Mouse (Mus musculus): Measurements from ENCODE around the gene Ect2. TPM values are rescaled to one million over a fixed set of nuclear protein-coding genes. Genes with fewer than 3 reads are reported as not detected.

The Ect2 gene
- polyA plus RNA-seq, 1 experiment from 2014 or later = 41.7 TPM

GRCm38 (mm10) chr3:27190865-27191264 lies 37.2 kb upstream of the Ect2 start:
- Histone ChIP-seq H3K36me3 (ENCODE audit: control insufficient read depth, insufficient read depth, low read length) (no peaks in the 10 kb centered on the region), H3K4me3 (ENCODE audit: low read length) (no peak overlapping the region), H3K27ac (ENCODE audit: low read length) (no peak overlapping the region), H3K9me3 (ENCODE audit: control insufficient read depth, low read length) (no peaks in the 10 kb centered on the region), H3K4me2 (ENCODE audit: low read depth, low read length) (no peak overlapping the region), H3K9ac (ENCODE audit: low read depth, low read length) (no peak overlapping the region), H3K4me1 (ENCODE audit: control insufficient read depth, insufficient read depth, low read length) (peaks cover 11% of the 10 kb centered on the region), H3K27me3 (replicated peaks; ENCODE audit: control insufficient read depth, insufficient read depth, low read length) (no peaks in the 10 kb centered on the region)
- ATAC-seq = no peak
- WGBS = 73% methylated on average over 4 of the region's 4 CpGs

DNA sequence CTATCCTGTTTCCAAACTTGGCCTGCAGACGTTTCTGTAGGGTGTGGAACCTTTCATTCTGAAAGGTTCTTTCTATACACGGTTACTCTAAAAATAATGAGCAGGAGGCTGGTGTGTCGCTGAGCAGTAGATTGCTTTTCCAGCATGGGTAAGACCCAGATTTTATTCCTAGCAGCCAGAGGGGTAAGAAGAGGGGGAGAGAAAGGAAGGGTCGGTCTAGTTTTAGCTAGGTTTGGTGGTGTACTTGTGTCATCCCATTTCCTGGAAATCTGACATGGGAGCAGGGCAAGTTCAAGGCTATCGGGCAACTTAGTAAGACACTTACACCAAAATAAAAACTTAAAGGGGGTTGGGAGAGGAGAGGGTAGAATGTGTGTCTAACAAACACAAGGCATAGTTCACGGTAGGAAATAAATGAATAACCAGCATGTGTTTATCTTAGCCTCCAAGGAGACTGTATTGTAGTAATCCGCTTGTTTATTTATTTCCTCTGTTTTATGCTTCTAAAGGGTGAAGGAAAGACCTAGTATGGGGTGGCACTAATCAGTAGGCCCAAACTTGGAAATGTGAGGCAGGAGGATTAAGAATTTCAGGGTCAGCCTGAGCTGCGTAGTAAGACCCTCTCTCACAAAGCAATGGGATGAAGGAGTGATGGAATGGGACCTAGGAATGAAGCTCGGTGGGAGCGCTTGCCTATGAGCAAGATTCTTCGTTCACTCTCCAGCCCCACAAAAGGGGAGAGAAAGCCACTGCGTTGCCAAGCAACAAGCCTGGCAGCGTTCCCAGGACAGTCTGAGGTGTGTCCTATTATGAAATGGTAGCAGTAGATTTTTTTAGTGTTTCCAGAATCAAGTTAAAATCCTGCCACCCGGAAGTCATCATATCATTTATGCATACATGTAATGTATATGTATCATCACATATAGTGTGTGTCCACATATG lies 35.9 kb upstream of the Ect2 start:
- Histone ChIP-seq H3K9me3 (ENCODE audit: control insufficient read depth, low read length) (no peaks in the 10 kb centered on the region), H3K27ac (ENCODE audit: low read length) (no peak overlapping the region), H3K36me3 (ENCODE audit: control insufficient read depth, insufficient read depth, low read length) (no peaks in the 10 kb centered on the region), H3K9ac (ENCODE audit: low read depth, low read length) (no peak overlapping the region), H3K27me3 (replicated peaks; ENCODE audit: control insufficient read depth, insufficient read depth, low read length) (no peaks in the 10 kb centered on the region), H3K4me2 (ENCODE audit: low read depth, low read length) (no peak overlapping the region), H3K4me1 (ENCODE audit: control insufficient read depth, insufficient read depth, low read length) (peaks cover 11% of the 10 kb centered on the region), H3K4me3 (ENCODE audit: low read length) (no peak overlapping the region)
- 57% methylated on average over 14 of the region's 14 CpGs for WGBS
- peak; percentile 51 for ATAC-seq

DNA sequence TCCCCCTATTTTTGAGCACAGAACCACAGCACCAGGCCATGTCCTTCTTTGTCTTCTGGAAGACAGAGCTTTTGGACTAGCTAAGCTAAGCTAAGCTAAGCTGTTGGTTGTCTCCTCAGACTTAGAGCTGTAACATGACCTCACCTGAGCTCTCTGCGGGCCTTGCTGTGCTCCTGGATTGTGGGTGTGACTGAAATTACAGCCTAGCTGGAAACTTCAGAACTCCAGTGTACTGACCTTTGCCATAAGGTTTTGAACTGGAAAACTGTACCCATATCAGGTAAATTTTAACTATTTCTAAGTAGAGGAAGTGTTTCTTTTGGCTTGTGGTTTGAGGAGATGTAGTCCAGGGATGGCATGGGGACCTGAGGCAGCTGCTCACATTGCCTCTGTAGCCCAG lies 34.7 kb upstream of the Ect2 start:
- Histone ChIP-seq H3K27ac (ENCODE audit: low read length) (no peak overlapping the region), H3K36me3 (ENCODE audit: control insufficient read depth, insufficient read depth, low read length) (no peaks in the 10 kb centered on the region), H3K4me1 (ENCODE audit: control insufficient read depth, insufficient read depth, low read length) (peaks cover 13% of the 10 kb centered on the region), H3K4me3 (ENCODE audit: low read length) (no peak overlapping the region), H3K9me3 (ENCODE audit: control insufficient read depth, low read length) (no peaks in the 10 kb centered on the region), H3K27me3 (replicated peaks; ENCODE audit: control insufficient read depth, insufficient read depth, low read length) (no peaks in the 10 kb centered on the region), H3K9ac (ENCODE audit: low read depth, low read length) (no peak overlapping the region), H3K4me2 (ENCODE audit: low read depth, low read length) (no peak overlapping the region)
- ATAC-seq = peak; percentile 64
- 71% methylated on average over 1 of the region's 1 CpGs for WGBS

GRCm38 (mm10) chr3:27183601-27184175 lies 30.0 kb upstream of the Ect2 start:
- 9% methylated on average over 19 of the region's 19 CpGs for WGBS
- Histone ChIP-seq H3K4me3 (ENCODE audit: low read length) (peak overlapping the region; percentile 68), H3K36me3 (ENCODE audit: control insufficient read depth, insufficient read depth, low read length) (no peaks in the 10 kb centered on the region), H3K4me2 (ENCODE audit: low read depth, low read length) (peak overlapping the region; percentile 82), H3K27ac (ENCODE audit: low read length) (no peak overlapping the region), H3K4me1 (ENCODE audit: control insufficient read depth, insufficient read depth, low read length) (peaks cover 5% of the 10 kb centered on the region; the same call in 1 of the 2 replicates), H3K27me3 (replicated peaks; ENCODE audit: control insufficient read depth, insufficient read depth, low read length) (no peaks in the 10 kb centered on the region), H3K9ac (ENCODE audit: low read depth, low read length) (peak overlapping the region; percentile 78), H3K9me3 (ENCODE audit: control insufficient read depth, low read length) (no peaks in the 10 kb centered on the region)
- no peak for ATAC-seq

- H3K27ac ChIP-seq (ENCODE audit: low read length) = 0 out of 2 replicates have a peak within 1 kb of the TSS, but pooled peaks have one; percentile 16
- H3K27me3 ChIP-seq (replicated peaks; ENCODE audit: control insufficient read depth, insufficient read depth, low read length) = no peaks in the 10 kb centered on the region
- H3K4me2 ChIP-seq (ENCODE audit: low read depth, low read length) = peak within 1 kb of the TSS; percentile 82
- H3K4me1 ChIP-seq (ENCODE audit: control insufficient read depth, insufficient read depth, low read length) = 0 out of 2 replicates have a peak, but pooled peaks cover 3% of the 10 kb centered on the region
- peak; percentile 98 for ATAC-seq
- no peaks in the 10 kb centered on the region for H3K36me3 ChIP-seq (ENCODE audit: control insufficient read depth, insufficient read depth, low read length)
- no peaks in the 10 kb centered on the region for H3K9me3 ChIP-seq (ENCODE audit: control insufficient read depth, low read length)
- peak within 1 kb of the TSS; percentile 68 for H3K4me3 ChIP-seq (ENCODE audit: low read length)
- WGBS = under 1% methylated on average over 54 of the region's 54 CpGs
- peak within 1 kb of the TSS; percentile 78 for H3K9ac ChIP-seq (ENCODE audit: low read depth, low read length)
Measured at GRCm38 (mm10) chr3:27182733-27183600, 29.3 kb upstream of the Ect2 start, which contains the start of gene Nceh1. Nceh1 (plus strand) TSS chr3:27182965.

DNA sequence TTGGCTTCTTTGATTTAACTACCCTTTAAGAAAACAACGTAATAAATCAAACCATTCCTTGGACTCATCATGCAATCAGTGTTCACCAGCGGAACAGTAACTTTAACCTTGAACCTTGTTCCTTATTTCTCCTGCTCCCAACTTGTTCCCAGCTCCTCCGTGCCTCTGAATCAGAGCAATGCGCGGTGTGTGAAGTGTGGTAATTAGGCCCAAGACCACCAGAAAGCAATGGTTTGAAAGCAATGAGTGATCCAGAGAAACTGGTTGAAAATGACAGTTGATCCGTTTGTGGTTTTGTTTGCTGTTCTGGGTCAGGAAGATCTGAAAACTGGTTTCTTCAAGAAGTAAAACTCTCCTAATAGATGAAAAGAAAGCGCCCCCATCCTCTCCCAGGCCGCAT lies 26.0 kb upstream of the Ect2 start:
- WGBS = 77% methylated on average over 8 of the region's 8 CpGs
- ATAC-seq = no peak

GRCm38 (mm10) chr3:27170257-27170656 lies 16.6 kb upstream of the Ect2 start:
- Histone ChIP-seq H3K4me3 (ENCODE audit: low read length) (no peak overlapping the region), H3K4me2 (ENCODE audit: low read depth, low read length) (no peak overlapping the region), H3K27ac (ENCODE audit: low read length) (no peak overlapping the region), H3K9ac (ENCODE audit: low read depth, low read length) (no peak overlapping the region), H3K27me3 (replicated peaks; ENCODE audit: control insufficient read depth, insufficient read depth, low read length) (no peaks in the 10 kb centered on the region), H3K4me1 (ENCODE audit: control insufficient read depth, insufficient read depth, low read length) (no peaks in the 10 kb centered on the region), H3K36me3 (ENCODE audit: control insufficient read depth, insufficient read depth, low read length) (no peaks in the 10 kb centered on the region), H3K9me3 (ENCODE audit: control insufficient read depth, low read length) (no peaks in the 10 kb centered on the region)
- no peak for ATAC-seq
- WGBS = 73% methylated on average over 1 of the region's 1 CpGs

More for the DNA sequence above, 26.0 kb upstream of the Ect2 start:
- no peak overlapping the region for H3K4me3 ChIP-seq (ENCODE audit: low read length)
- H3K27me3 ChIP-seq (replicated peaks; ENCODE audit: control insufficient read depth, insufficient read depth, low read length) = no peaks in the 10 kb centered on the region
- no peak overlapping the region for H3K27ac ChIP-seq (ENCODE audit: low read length)
- no peak overlapping the region for H3K4me2 ChIP-seq (ENCODE audit: low read depth, low read length)
- no peaks in the 10 kb centered on the region for H3K36me3 ChIP-seq (ENCODE audit: control insufficient read depth, insufficient read depth, low read length)
- no peak overlapping the region for H3K9ac ChIP-seq (ENCODE audit: low read depth, low read length)
- H3K4me1 ChIP-seq (ENCODE audit: control insufficient read depth, insufficient read depth, low read length) = 0 out of 2 replicates have a peak, but pooled peaks cover 3% of the 10 kb centered on the region
- H3K9me3 ChIP-seq (ENCODE audit: control insufficient read depth, low read length) = no peaks in the 10 kb centered on the region

DNA sequence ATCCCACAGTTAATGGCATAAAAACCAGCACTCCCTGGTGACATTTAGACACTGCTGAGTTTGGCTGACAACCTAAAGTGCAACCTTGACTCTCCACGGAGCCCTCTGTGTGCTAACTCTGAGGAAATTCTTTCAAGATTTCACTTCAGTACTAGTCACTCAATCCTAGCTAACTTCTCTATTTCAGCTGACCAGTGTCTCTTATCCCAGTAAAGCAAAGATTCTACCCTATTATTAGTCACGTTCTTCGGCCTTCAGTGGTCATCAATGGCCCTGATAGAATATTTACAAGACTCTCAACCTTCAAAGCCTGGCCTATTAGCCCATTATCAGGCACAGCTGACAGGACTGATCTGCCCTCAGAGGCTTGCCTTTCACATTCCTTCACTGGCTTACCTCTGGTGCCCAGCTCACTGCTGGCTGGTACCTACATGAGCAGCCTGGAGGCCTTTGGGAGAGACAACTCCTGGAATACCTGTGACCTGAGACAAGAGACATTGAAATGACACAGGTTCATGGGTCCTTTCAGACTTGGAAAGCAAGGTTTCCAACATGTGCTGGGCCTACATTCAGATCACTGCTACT lies 11.9 kb upstream of the Ect2 start:
- 78% methylated on average over 3 of the region's 3 CpGs for WGBS

More for the DNA sequence above, 11.9 kb upstream of the Ect2 start:
- no peak for ATAC-seq
- no peak overlapping the region for H3K27ac ChIP-seq (ENCODE audit: low read length)
- H3K9me3 ChIP-seq (ENCODE audit: control insufficient read depth, low read length) = no peaks in the 10 kb centered on the region
- H3K36me3 ChIP-seq (ENCODE audit: control insufficient read depth, insufficient read depth, low read length) = no peaks in the 10 kb centered on the region
- H3K27me3 ChIP-seq (replicated peaks; ENCODE audit: control insufficient read depth, insufficient read depth, low read length) = no peaks in the 10 kb centered on the region
- 0 out of 2 replicates have a peak, but pooled peaks cover 2% of the 10 kb centered on the region for H3K4me1 ChIP-seq (ENCODE audit: control insufficient read depth, insufficient read depth, low read length)
- H3K4me2 ChIP-seq (ENCODE audit: low read depth, low read length) = no peak overlapping the region
- H3K9ac ChIP-seq (ENCODE audit: low read depth, low read length) = no peak overlapping the region
- no peak overlapping the region for H3K4me3 ChIP-seq (ENCODE audit: low read length)
